Mouse (Mus musculus) thymus, postnatal 25 days (tissue): Measurements from ENCODE around the gene Amn1.
"Not testable (repeated sequence)": the region's sequence is repeated elsewhere in the genome, so short reads cannot be mapped to it uniquely, and the experiment has no call there.

Experiments
- DNase-seq: peaks from one replicate; pipeline ENCODE4 v3.0.0; 2022

Gene Amn1

GRCm38 (mm10) chr6:149154116-149155030 is 34.1 kb downstream of the Amn1 start:
- no peak for DNase-seq

DNA sequence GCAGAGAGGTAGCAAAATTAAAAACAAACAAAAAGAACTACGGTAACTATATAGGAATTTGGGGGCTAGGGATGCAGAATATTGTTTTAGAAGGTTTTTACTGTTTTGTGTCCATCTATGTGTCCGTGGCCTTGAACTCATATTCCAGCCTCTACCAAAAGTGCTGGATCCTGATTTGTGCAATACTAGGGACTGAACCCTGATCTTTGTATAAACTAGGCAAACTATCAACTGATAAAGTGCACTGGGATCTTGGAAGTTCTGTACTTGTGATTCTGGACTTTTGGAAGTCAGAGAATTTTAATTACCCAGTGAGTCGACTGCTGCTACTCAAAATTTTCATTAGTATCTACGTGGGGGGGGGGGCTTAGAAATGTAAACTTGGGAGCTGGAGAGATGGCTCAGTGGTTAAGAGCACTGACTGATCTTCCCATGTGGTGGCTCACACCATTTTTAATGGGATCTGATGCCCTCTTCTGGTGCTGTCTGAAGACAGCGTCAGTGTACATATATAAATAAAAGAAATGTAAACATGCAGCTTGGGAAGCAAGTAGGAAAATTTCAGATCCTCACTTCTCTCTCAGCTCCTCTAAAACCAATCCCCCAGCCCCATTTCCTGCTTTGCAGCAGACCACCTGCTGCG is 34.9 kb downstream of the Amn1 start:
- no peak for DNase-seq

DNA sequence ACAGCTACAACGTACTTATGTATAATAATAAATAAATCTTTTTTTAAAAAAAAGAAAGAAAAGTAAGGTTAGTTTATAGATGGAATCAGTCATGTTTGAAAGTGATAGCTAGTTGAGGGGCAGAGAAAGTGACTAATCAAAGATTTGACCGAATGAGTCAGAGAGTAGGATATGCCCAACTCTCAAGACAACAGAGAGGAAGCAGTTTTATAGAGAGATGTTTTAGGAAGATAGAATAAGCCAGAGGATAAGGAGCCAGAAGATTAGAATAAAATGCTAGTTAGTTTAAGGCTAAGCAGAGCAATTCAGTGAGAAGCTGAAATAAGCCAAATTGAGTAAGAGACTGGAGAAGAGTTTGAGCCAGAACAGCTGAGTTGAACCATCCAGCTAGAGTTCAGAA is 36.4 kb downstream of the Amn1 start:
- DNase-seq: no peak

DNA sequence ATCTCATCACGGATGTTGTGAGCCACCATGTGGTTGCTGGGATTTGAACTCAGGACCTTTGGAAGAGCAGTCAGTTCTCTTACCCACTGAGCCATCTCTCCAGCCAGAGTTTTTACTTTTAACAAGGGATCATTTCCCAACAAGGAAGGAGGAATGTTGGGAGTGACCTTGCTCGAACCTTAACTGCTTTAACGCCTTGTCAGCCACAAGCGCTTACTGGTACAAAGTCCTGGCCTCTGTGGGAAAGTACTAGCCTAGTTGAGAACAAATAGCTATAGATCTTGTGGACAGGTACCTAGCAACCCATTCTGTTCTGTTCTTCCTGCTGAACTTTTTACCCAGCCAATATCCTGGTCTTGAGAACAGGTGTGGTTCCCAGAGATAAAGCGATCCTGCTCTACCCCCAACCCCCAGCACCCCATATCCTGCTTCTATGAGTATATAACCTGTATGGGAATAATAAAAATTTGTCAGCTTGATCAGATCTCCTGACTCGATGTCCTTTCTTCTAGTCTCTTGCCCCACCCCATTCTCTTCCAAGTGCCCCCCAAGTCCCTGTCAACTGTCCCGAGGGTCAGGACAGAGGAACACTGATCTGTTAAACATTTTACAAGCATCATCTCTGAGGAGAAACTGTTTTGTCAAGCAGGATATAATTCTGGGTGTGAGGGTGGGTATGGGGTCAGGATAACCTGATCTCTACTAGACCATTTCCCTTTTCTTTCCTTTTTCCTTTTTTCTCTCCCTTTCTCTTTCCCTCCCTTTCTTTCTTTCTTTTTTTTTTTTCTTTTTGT is 39.9 kb downstream of the Amn1 start:
- no peak for DNase-seq

DNA sequence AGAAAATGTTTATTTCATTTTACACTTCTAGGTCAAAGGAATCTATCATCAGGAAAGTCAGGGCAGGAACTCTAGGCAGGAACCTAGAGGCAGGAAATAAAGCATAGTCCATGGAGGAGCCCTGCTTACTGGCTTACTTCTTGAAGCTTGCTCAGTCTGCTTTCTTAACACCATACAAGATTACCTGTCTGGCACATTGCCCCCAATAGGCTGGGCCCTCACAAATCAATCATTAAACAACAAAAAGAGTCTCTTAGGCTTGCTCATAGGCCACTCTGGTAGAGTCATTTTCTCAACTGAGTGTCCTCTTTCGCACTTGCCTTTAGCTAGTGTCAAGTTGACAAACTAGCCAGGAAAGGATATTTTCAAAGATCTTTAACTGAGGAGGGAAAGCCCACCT is 43.4 kb downstream of the Amn1 start:
- DNase-seq: no peak

GRCm38 (mm10) chr6:149141393-149142173 is 46.9 kb downstream of the Amn1 start:
- DNase-seq: peak; percentile 83

DNA sequence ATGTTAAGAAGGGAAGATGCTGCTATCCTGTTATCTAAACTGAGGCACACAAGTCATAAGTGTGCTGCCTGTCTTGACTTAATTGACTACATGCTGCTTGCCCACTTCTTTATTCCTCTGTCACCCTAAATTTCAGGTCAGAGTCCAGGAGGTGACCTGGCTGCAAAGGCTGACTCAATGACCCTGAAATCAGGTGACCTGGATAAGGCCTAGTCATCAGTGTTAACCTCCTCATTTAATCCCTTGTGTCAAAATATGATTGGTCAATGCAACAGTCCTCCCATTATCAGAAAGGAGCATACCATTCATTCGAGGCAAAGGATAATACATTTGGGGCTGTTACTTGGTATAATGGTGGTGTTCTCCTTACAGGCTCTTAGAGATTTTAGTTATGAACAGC is 49.0 kb downstream of the Amn1 start, which contains the start of gene Etfbkmt:
TSS of gene Etfbkmt (plus strand) at position 379 of the 400 bp plus-strand sequence.
- DNase-seq: no peak

GRCm38 (mm10) chr6:149139011-149139410 is 49.5 kb downstream of the Amn1 start:
- no peak for DNase-seq

GRCm38 (mm10) chr6:149137936-149138335 is 50.6 kb downstream of the Amn1 start:
- DNase-seq: no peak

DNA sequence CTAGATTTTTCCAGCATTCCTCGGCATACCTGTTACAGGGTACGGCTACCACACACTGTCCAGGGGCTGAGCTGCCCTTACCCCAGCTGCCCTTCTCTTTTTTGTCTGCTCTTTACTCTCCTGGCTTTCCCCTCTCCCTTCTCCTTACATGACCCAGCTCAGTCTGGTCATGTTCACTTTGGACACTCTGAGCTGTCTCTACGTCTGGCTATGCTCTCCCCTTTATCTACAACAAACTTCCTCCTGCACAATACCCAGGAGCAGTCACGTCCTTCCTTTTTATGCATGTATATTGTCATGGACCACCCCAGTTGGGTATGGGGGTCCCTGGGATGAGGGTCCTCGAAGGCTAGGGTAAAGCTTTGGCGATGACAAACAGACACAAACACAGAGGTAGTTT is 52.9 kb downstream of the Amn1 start:
- DNase-seq: no peak

DNA sequence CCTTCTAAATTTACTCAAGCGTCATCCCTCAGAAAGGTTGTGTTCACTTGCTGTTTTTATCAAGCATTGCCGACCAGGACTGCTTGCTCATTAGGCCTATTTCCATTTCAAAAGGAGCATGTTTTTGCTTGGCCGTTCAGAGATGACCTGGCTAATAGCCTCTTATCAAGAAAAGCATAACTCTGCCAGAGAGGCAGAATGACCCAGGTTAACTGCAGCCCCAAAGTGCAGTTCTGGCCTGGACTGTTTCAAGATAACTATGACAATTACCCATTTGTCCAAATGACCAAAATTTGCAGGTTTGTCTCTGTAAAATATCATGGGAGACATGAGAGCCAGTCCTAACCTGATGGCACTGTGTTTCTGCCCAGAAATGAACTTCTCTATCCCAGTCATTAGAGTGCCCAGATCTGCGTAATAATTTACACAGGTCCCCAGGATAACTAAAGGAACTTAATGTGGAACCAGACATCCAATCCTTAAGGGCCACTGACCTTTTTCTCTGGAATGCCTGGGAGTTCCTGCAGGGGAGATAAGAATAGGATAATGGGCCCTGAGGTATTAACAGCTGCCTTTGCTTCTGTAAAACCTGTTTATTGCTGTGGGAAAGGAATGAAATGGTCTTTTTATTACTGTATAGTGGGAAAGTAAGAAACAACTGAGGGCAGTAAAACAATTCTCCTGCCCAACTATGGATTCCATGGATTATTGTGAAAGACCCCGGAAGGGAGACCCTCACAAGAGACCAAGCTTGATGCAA is 53.9 kb downstream of the Amn1 start:
- DNase-seq: no peak

DNA sequence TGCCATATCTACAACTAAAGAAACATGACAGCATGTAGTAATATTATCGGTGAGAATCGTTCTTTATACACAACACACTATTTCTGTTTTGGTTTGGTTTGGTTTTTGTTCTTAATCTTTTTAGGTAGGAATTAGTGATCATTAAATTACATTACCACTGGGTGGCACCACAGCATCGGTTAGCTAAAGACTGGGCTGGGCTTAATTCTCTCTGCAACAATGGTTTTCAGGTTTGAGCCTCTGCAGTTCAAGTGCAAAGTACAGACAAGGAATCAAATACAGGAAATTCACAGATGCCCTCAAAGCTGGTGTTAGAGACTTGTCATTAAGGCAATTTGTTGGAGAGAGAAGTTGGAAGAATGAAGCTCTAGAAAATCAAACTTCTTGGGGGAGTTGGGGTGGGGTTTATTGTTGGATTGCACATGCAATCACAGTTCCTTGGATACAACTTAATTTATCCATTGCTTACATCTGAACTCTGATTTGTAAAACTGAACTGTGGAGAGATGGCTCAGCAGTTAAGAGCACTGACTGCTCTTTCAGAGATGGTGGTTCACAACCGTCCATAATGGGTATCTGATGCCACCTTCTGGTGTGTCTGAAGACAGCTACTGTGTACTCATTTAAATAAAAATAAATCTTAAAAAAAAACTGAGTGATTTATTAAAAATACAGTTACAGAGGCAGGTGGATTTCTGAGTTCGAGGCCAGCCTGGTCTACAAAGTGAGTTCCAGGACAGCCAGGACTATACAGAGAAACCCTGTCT is 56.0 kb downstream of the Amn1 start:
- peak; percentile 24 for DNase-seq

DNA sequence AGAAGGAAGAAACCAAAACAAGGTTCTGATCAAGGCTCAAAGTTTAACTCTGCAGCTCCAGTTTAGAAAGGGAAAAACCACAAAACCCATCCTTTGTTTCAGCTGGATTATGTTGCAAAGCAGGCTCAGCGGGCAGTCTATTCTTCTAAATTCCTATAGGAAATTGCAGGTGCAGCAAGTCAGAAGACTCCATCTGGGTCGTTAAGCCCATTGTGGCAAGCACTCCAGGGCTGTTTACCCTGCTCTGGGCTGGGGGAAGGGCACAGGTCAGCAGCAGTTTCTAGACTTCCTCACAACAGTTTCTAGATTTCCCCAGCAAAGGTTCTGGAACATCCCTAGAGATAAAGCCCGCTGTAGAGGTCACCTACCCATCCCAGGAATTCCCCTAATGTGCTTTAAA is 57.4 kb downstream of the Amn1 start:
- no peak for DNase-seq

- not testable (repeated sequence) for DNase-seq
Measured at GRCm38 (mm10) chr6:149129870-149130269, 58.6 kb downstream of the Amn1 start, which contains the start of gene Gm10203. Gene Gm10203, plus strand, starts transcription at chr6:149130170.

DNA sequence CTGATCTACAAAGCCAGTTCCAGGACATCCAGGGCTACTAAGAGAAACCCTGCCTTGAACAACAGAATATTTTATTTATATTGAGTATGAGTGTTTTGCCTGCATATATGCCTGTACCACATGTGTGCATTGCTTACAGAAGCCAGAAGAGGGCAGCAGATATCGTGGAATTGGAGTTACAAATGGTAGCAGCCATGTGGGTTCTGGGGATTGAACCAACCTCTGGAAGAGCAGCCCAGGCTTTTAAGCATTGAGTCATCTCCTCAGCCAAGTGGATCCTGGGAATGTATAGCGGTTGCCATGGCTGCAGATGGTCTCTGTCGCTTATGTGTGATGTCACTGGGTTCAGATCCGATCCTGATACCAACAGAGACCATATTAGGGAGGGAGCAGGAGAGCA is 61.8 kb downstream of the Amn1 start:
- peak; percentile 59 for DNase-seq

- DNase-seq: no peak
Measured at GRCm38 (mm10) chr6:149123042-149123441, 65.5 kb downstream of the Amn1 start.

DNA sequence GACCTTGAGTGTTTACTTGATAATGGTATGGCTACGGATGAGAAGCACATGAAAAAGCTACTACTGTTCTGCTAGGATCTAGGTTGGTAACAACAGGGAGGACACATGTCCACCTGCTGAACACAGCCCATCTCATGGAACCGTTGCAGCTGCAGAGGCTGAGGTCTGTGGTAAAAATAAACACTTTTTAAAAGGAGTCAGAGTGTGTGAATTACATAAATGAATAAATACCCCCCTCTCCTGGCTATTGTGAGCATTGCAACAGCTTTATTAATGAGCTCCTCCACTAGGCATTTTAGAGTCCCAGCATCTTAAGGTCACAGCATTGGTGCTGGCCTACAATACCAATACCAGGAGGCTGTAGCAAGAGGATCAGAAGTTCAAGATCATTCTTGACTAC is 68.7 kb downstream of the Amn1 start:
- peak; percentile 20 for DNase-seq

GRCm38 (mm10) chr6:149118935-149119334 is 69.6 kb downstream of the Amn1 start:
- no peak for DNase-seq

GRCm38 (mm10) chr6:149116992-149117391 is 71.5 kb downstream of the Amn1 start:
- DNase-seq: no peak

DNA sequence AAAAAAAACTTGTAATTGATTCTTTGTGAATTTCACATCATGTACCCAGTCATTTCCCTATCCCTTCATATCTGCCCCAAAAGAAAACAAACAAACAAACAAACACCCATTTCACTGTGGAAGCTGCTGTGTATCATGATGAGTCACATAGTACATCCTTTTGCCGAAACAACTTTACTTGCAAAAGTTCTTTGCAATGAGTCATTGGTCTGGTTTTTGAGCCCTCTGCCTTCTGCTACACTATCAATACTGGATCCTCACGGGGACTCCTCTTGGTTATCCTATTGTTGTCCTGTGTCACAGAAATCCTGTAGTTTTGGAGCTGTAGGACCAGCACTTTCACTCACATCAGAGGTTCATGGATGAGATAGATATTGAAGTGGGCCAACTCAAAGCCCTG is 79.6 kb downstream of the Amn1 start:
- no peak for DNase-seq

GRCm38 (mm10) chr6:149107615-149108014 is 80.9 kb downstream of the Amn1 start:
- no peak for DNase-seq
